Mouse (Mus musculus): ENCODE results near the gene AI182371.

- TF ChIP-seq CTCF (conservative IDR thresholded peaks at IDR 0.05; ENCODE audit: low read length) (no peak), POU5F1 (IDR thresholded peaks at IDR 0.05; ENCODE audit: borderline replicate concordance, low read length) (no peak)
Measured at GRCm38 (mm10) chr2:35038580-35039375, 62.6 kb downstream of the AI182371 start.
